Mouse (Mus musculus): ENCODE data around the gene Fam180a. TPM values are rescaled to one million over a fixed set of nuclear protein-coding genes. Genes with fewer than 3 reads are reported as not detected.

Fam180a gene
- polyA plus RNA-seq, 1 experiment = 0.24 TPM

GRCm38 (mm10) chr6:35335452-35335851 lies 9.5 kb upstream of the Fam180a start:
- H3K27ac ChIP-seq (ENCODE audit: insufficient read depth, low read depth, low read length) = no peak overlapping the region
- H3K36me3 ChIP-seq (ENCODE audit: control insufficient read depth, insufficient read depth, low read length) = no peaks in the 10 kb centered on the region
- H3K27me3 ChIP-seq (ENCODE audit: control insufficient read depth, insufficient read depth, low read length) = no peaks in the 10 kb centered on the region
- H3K4me3 ChIP-seq (ENCODE audit: low read depth, low read length) = no peak overlapping the region
- peaks cover 9% of the 10 kb centered on the region; the same call in 1 of the 2 replicates for H3K4me1 ChIP-seq (ENCODE audit: control insufficient read depth, insufficient read depth, insufficient read length, low read length)
- TF ChIP-seq CTCF (IDR thresholded peaks at IDR 0.05; ENCODE audit: extremely low read depth, insufficient read length, insufficient replicate concordance, low read depth, low read length) = no peak
- no peak for TF ChIP-seq POLR2A (IDR thresholded peaks at IDR 0.05; ENCODE audit: low read depth, low read length)
- 64% methylated on average over 5 of the region's 5 CpGs for WGBS

- WGBS = 82% methylated on average over 4 of the region's 4 CpGs
- no peaks in the 10 kb centered on the region for H3K36me3 ChIP-seq (ENCODE audit: control insufficient read depth, insufficient read depth, low read length)
- H3K4me3 ChIP-seq (ENCODE audit: low read depth, low read length) = no peak overlapping the region
- no peaks in the 10 kb centered on the region for H3K27me3 ChIP-seq (ENCODE audit: control insufficient read depth, insufficient read depth, low read length)
- no peak overlapping the region for H3K27ac ChIP-seq (ENCODE audit: insufficient read depth, low read depth, low read length)
- peak; percentile 53; the same call in 1 of the 2 replicates for TF ChIP-seq CTCF (IDR thresholded peaks at IDR 0.05; ENCODE audit: extremely low read depth, insufficient read length, insufficient replicate concordance, low read depth, low read length)
- TF ChIP-seq POLR2A (IDR thresholded peaks at IDR 0.05; ENCODE audit: low read depth, low read length) = no peak
- H3K4me1 ChIP-seq (ENCODE audit: control insufficient read depth, insufficient read depth, insufficient read length, low read length) = peaks cover 9% of the 10 kb centered on the region; the same call in 1 of the 2 replicates
These were observed 8.3 kb upstream of the Fam180a start for GRCm38 (mm10) chr6:35334278-35334677.

- Histone ChIP-seq H3K27me3 (ENCODE audit: control insufficient read depth, insufficient read depth, low read length) (no peaks in the 10 kb centered on the region), H3K36me3 (ENCODE audit: control insufficient read depth, insufficient read depth, low read length) (no peaks in the 10 kb centered on the region), H3K27ac (ENCODE audit: insufficient read depth, low read depth, low read length) (no peak overlapping the region), H3K4me3 (ENCODE audit: low read depth, low read length) (no peak overlapping the region), H3K4me1 (ENCODE audit: control insufficient read depth, insufficient read depth, insufficient read length, low read length) (peaks cover 9% of the 10 kb centered on the region; the same call in 1 of the 2 replicates)
- TF ChIP-seq CTCF (IDR thresholded peaks at IDR 0.05; ENCODE audit: extremely low read depth, insufficient read length, insufficient replicate concordance, low read depth, low read length) (no peak), POLR2A (IDR thresholded peaks at IDR 0.05; ENCODE audit: low read depth, low read length) (no peak)
- WGBS = 23% methylated on average over 3 of the region's 3 CpGs
These were observed 7.7 kb upstream of the Fam180a start for GRCm38 (mm10) chr6:35333632-35334031.

GRCm38 (mm10) chr6:35330834-35331233 lies 4.9 kb upstream of the Fam180a start:
- no peaks in the 10 kb centered on the region for H3K36me3 ChIP-seq (ENCODE audit: control insufficient read depth, insufficient read depth, low read length)
- WGBS = 60% methylated on average over 6 of the region's 6 CpGs
- H3K27me3 ChIP-seq (ENCODE audit: control insufficient read depth, insufficient read depth, low read length) = no peaks in the 10 kb centered on the region
- no peak for TF ChIP-seq CTCF (IDR thresholded peaks at IDR 0.05; ENCODE audit: extremely low read depth, insufficient read length, insufficient replicate concordance, low read depth, low read length)
- no peak for TF ChIP-seq POLR2A (IDR thresholded peaks at IDR 0.05; ENCODE audit: low read depth, low read length)
- no peak overlapping the region for H3K4me3 ChIP-seq (ENCODE audit: low read depth, low read length)
- H3K27ac ChIP-seq (ENCODE audit: insufficient read depth, low read depth, low read length) = no peak overlapping the region
- H3K4me1 ChIP-seq (ENCODE audit: control insufficient read depth, insufficient read depth, insufficient read length, low read length) = peaks cover 9% of the 10 kb centered on the region; the same call in 1 of the 2 replicates

GRCm38 (mm10) chr6:35329956-35330355 lies 4.0 kb upstream of the Fam180a start:
- Histone ChIP-seq H3K4me1 (ENCODE audit: control insufficient read depth, insufficient read depth, insufficient read length, low read length) (peaks cover 7% of the 10 kb centered on the region; the same call in 1 of the 2 replicates), H3K36me3 (ENCODE audit: control insufficient read depth, insufficient read depth, low read length) (no peaks in the 10 kb centered on the region), H3K4me3 (ENCODE audit: low read depth, low read length) (no peak overlapping the region), H3K27me3 (ENCODE audit: control insufficient read depth, insufficient read depth, low read length) (no peaks in the 10 kb centered on the region), H3K27ac (ENCODE audit: insufficient read depth, low read depth, low read length) (no peak overlapping the region)
- WGBS = 97% methylated on average over 12 of the region's 12 CpGs
- TF ChIP-seq CTCF (IDR thresholded peaks at IDR 0.05; ENCODE audit: extremely low read depth, insufficient read length, insufficient replicate concordance, low read depth, low read length) (no peak), POLR2A (IDR thresholded peaks at IDR 0.05; ENCODE audit: low read depth, low read length) (no peak)

- Histone ChIP-seq H3K4me1 (ENCODE audit: control insufficient read depth, insufficient read depth, insufficient read length, low read length) (peaks cover 23% of the 10 kb centered on the region), H3K27ac (ENCODE audit: insufficient read depth, low read depth, low read length) (no peak overlapping the region), H3K4me3 (ENCODE audit: low read depth, low read length) (no peak overlapping the region), H3K36me3 (ENCODE audit: control insufficient read depth, insufficient read depth, low read length) (no peaks in the 10 kb centered on the region), H3K27me3 (ENCODE audit: control insufficient read depth, insufficient read depth, low read length) (no peaks in the 10 kb centered on the region)
- TF ChIP-seq POLR2A (IDR thresholded peaks at IDR 0.05; ENCODE audit: low read depth, low read length) (no peak), CTCF (IDR thresholded peaks at IDR 0.05; ENCODE audit: extremely low read depth, insufficient read length, insufficient replicate concordance, low read depth, low read length) (no peak)
- 37% methylated on average over 9 of the region's 9 CpGs for WGBS
These were observed 1.6 kb downstream of the Fam180a start for GRCm38 (mm10) chr6:35324306-35324705.

GRCm38 (mm10) chr6:35323046-35323445 lies 2.9 kb downstream of the Fam180a start:
- Histone ChIP-seq H3K4me3 (ENCODE audit: low read depth, low read length) (no peak overlapping the region), H3K27me3 (ENCODE audit: control insufficient read depth, insufficient read depth, low read length) (no peaks in the 10 kb centered on the region), H3K4me1 (ENCODE audit: control insufficient read depth, insufficient read depth, insufficient read length, low read length) (peaks cover 23% of the 10 kb centered on the region), H3K36me3 (ENCODE audit: control insufficient read depth, insufficient read depth, low read length) (no peaks in the 10 kb centered on the region), H3K27ac (ENCODE audit: insufficient read depth, low read depth, low read length) (no peak overlapping the region)
- TF ChIP-seq POLR2A (IDR thresholded peaks at IDR 0.05; ENCODE audit: low read depth, low read length) (no peak), CTCF (IDR thresholded peaks at IDR 0.05; ENCODE audit: extremely low read depth, insufficient read length, insufficient replicate concordance, low read depth, low read length) (no peak)
- WGBS = 59% methylated on average over 1 of the region's 1 CpGs

All from small intestine, adult 2 months (tissue).